Mouse (Mus musculus) lung, adult 10 weeks (tissue): ENCODE measurements around the gene Lrsam1. TPM values are rescaled to one million over a fixed set of nuclear protein-coding genes. Genes with fewer than 3 reads are reported as not detected.

Experiments used
- polyA plus RNA-seq: library from polyadenylated mRNA; stranded (reverse); fragments of 350-450 nt; fragmentation: Illumina TruSeq; extraction: RNeasy Lipid Tissue Mini Kit (QIAGEN cat#74804); gene quantifications from one replicate; pipeline ENCODE4 v1.2.3, GENCODE M21; 2014; ENCODE audit warnings: low read depth, low replicate concordance; ENCODE audit not compliant: insufficient read depth

Gene Lrsam1
- 4.8 TPM for polyA plus RNA-seq

DNA sequence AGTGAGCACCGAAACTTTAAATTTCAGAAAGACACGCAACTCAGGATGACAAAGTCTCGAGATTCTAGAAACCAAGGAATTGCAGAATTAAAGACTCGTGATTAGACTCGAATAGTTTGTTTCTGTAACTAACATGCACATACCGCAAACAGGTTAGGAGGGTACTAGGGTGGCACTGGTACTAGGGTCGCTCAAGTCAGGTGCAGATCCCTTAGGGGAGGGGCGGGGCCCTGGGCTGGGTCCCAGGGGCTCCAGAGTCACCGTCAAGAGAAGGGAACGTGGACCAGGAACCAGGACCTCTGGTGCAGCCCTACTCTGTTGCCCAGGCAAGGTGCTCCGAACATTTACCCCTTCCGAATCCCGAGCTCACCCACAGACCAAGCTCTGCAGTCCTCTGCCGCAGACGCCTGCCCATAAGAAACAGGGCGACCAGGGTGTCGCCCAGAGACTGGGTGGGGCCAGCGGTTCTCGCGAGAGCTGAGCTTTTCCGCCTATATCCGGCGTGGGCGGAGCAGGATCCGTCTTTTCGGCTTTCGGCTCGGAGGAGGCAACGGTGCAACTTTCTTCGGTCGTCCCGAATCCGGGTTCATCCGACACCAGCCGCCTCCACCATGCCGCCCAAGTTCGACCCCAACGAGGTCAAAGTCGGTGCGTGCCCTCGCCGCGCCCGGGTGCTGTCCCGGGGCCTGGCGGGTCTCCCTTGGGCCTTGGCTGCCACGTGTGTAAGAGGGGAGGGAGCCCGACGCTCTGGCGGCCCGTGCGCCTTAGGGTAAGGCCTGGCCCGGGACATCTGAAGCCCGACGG is at the start of gene Lrsam1, which contains the start of gene Rpl12:
Gene Lrsam1, minus strand, starts transcription at position 423 of the 804 bp plus-strand sequence.
Gene Rpl12, plus strand, starts transcription at position 368 of the 804 bp plus-strand sequence.

DNA sequence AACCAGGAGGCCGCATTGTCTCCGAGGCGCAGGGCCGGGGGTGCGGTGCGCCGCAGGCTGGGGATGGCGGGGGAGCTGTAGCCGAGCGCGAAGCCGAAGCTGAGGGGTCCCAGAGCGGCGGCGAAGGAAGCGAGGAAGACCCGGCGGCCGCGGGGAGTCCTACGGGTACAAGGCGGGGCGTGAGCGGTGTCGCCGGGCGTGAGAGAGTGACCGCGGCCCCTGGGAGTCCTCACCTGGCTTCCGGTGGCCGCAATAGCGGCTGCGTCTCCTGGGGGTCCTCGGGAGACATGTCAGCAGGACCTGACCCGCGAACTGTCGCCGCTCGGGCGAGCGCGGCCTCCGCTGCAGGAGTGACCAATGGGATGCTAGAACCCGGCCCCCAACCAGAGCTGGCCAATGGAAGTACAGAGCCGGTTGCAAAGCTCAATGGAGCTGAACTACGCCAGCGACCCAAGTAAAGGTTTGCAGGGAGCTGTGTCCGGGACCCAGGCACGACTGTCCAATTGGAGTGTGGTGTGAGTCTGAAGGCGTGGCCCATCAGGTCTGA is 20.4 kb upstream of the Lrsam1 start, which contains the start of gene Slc2a8:
Gene Slc2a8, minus strand, starts transcription at position 359 of the 547 bp plus-strand sequence.

DNA sequence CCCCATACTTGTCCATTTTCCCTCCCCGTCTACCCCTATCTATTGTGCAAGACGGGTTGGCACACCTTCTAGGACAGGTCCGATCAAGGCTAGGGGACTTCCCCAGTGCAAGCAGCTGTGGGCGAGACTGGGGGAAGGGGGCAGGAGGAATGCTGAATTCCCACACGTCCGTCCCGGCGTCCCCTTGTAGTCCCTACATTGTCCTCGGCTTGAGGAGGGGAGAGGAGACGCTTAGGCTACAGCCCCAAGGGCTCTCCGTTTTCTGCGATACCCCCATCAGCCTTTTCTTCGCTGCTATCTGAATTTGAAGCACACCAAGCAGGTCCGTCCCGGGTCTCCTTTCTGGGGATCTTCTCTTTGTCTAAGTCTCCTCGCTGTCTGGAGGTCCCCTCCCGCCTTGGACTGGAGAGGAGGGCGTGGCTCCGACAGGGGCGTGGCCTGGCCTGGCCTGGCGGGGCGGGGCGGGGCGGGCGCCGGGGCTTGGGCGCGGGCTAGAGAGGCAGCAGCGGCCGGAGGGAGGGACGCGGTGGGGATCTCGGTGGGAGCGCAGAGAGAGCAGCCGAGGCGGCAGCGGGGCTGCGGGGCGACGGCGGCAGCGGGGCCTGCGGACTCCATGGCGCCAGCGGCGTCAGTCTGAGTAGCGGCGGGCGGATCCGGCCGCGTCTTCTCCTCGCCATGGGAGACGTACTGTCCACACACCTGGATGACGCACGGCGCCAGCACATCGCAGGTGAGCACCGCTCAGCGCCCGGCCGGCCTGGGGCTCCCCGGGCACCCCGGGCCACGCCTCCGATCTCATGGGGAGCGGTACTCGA is 85.5 kb downstream of the Lrsam1 start, which contains the start of gene Fam129b:
Gene Fam129b, plus strand, starts transcription at position 440 of the 815 bp plus-strand sequence.

Other genes starting within 250 kb of the Lrsam1 start
- gene Cdk9, start 248.5 kb downstream of the Lrsam1 start, polyA plus RNA-seq, result 69.8 TPM
- gene Sh2d3c, start 240.6 kb downstream of the Lrsam1 start, polyA plus RNA-seq, result 34.4 TPM
- 0.50 TPM for gene 6330409D20Rik, start 220.6 kb downstream of the Lrsam1 start, polyA plus RNA-seq
- 28.0 TPM for gene Tor2a, start 204.4 kb downstream of the Lrsam1 start, polyA plus RNA-seq
- gene Ttc16, start 186.0 kb downstream of the Lrsam1 start, polyA plus RNA-seq, result 3.9 TPM
- gene Ptrh1, start 185.8 kb downstream of the Lrsam1 start, polyA plus RNA-seq, result 4.9 TPM
- gene Cfap157, start 177.2 kb downstream of the Lrsam1 start, polyA plus RNA-seq, result 3.9 TPM
- gene Stxbp1, start 114.4 kb downstream of the Lrsam1 start, polyA plus RNA-seq, result 13.0 TPM
- 108 TPM for gene Fam129b, start 85.5 kb downstream of the Lrsam1 start, polyA plus RNA-seq
- gene Rpl12, start 55 bp downstream of the Lrsam1 start, polyA plus RNA-seq, result 1,042 TPM
- 10.2 TPM for gene Slc2a8, start 20.5 kb upstream of the Lrsam1 start, polyA plus RNA-seq
- gene Garnl3, start 170.0 kb upstream of the Lrsam1 start, polyA plus RNA-seq, result 3.0 TPM